Mouse (Mus musculus) embryonic facial prominence, embryonic 14.5 days (tissue): ENCODE measurements at regions not wholly inside any gene's neighbourhood (a gene's known extent, or its start where the extent isn't known, plus 50 kb on each side); places are given as distances from the start of the nearest gene placed in this dataset.

Experiments used
- ATAC-seq: fragments of 200-750 bp; cut with Nextera tagmentation; 2 replicates; pipeline ENCODE4 v1.8.0; 2017; ENCODE audit warnings: low read depth, moderate number of reproducible peaks, moderate TSS enrichment
- DNase-seq: peaks from one replicate; pipeline ENCODE4 v3.0.0-alpha.2; 2015; ENCODE audit warnings: low spot score
- H3K27ac ChIP-seq: fragments of 300-500 bp; sonication (generic); replicated peaks from 2 replicates; pipeline ENCODE4 v1.5.1; 2014; ENCODE audit warnings: low read depth, mild to moderate bottlenecking, low read length, moderate library complexity
- H3K27me3 ChIP-seq: fragments of 300-500 bp; sonication (generic); replicated peaks from 2 replicates; pipeline ENCODE4 v1.6.1; 2014; ENCODE audit warnings: low read length; ENCODE audit not compliant: control insufficient read depth, insufficient read depth
- H3K36me3 ChIP-seq: fragments of 300-500 bp; sonication (generic); 2 replicates; pipeline ENCODE4 v1.6.1; 2014; ENCODE audit warnings: low read length, mixed read lengths; ENCODE audit not compliant: control insufficient read depth, insufficient read depth
- H3K4me1 ChIP-seq: fragments of 300-500 bp; sonication (generic); 2 replicates; pipeline ENCODE4 v1.6.1; 2014; ENCODE audit warnings: antibody characterized with exemption, low read length; ENCODE audit not compliant: control insufficient read depth, insufficient read depth
- H3K4me2 ChIP-seq: fragments of 300-500 bp; sonication (generic); 2 replicates; pipeline ENCODE4 v1.6.1; 2014; ENCODE audit warnings: low read depth, mild to moderate bottlenecking, low read length, moderate library complexity, mixed read lengths
- H3K4me3 ChIP-seq: fragments of 300-500 bp; sonication (generic); 2 replicates; pipeline ENCODE4 v1.5.1; 2014; ENCODE audit warnings: low read depth, mild to moderate bottlenecking, low read length
- H3K9ac ChIP-seq: fragments of 300-500 bp; sonication (generic); 2 replicates; pipeline ENCODE4 v1.6.1; 2014; ENCODE audit warnings: low read depth, mild to moderate bottlenecking, low read length, moderate library complexity, mixed read lengths
- H3K9me3 ChIP-seq: fragments of 300-500 bp; sonication (generic); 2 replicates; pipeline ENCODE4 v1.6.1; 2016; ENCODE audit warnings: low read length; ENCODE audit not compliant: control insufficient read depth
- WGBS: fragments of 180-500 bp; shearing (Covaris S2); extraction: QIAGEN DNeasy Blood & Tissue Kit; methylation state at CpG from one replicate; pipeline ENCODE4 v1.1.7; 2014; 5-methylcytosine and 5-hydroxymethylcytosine counted together

- Histone ChIP-seq H3K27me3 (no peaks in the 10 kb centered on the region), H3K4me3 (no peak overlapping the region), H3K36me3 (no peaks in the 10 kb centered on the region), H3K27ac (no peak overlapping the region), H3K4me2 (no peak overlapping the region), H3K9me3 (no peaks in the 10 kb centered on the region), H3K4me1 (no peaks in the 10 kb centered on the region), H3K9ac (no peak overlapping the region)
- no peak for DNase-seq
- no peak for ATAC-seq
- 52% methylated on average over 3 of the region's 3 CpGs for WGBS
These were observed 969.7 kb upstream of the Sel1l start for GRCm38 (mm10) chr12:92818610-92819009.

DNA sequence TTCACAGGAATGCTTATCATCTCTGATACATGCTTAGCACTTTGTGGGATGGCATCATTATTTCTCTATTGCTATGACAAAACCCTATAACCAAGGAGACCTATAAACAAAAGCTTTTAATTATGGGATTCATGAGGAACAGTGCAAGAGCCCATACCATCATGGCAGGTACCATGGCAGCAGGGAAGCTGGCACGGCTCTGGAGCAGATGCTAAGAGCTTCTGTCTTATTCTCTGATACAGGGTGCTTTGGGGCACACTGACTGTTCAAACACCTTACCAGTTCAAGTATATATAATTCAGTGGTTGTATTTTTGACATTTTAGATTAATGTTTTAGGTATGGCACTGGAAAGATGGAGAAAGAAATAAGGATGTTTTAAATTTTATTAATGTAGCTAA lies 952.2 kb upstream of the Sel1l start:
- 89% methylated on average over 1 of the region's 1 CpGs for WGBS
- no peak for ATAC-seq
- no peak overlapping the region for H3K9ac ChIP-seq

GRCm38 (mm10) chr12:92783362-92783761 lies 934.4 kb upstream of the Sel1l start:
- Histone ChIP-seq H3K4me3 (no peak overlapping the region), H3K4me2 (no peak overlapping the region), H3K4me1 (no peaks in the 10 kb centered on the region), H3K27ac (no peak overlapping the region), H3K9me3 (no peaks in the 10 kb centered on the region), H3K36me3 (no peaks in the 10 kb centered on the region), H3K9ac (no peak overlapping the region), H3K27me3 (no peaks in the 10 kb centered on the region)
- no peak for DNase-seq
- no peak for ATAC-seq
- 74% methylated on average over 1 of the region's 1 CpGs for WGBS

More for the DNA sequence above, 952.2 kb upstream of the Sel1l start:
- Histone ChIP-seq H3K27me3 (no peaks in the 10 kb centered on the region), H3K27ac (no peak overlapping the region), H3K4me2 (no peak overlapping the region), H3K36me3 (no peaks in the 10 kb centered on the region), H3K9me3 (no peaks in the 10 kb centered on the region), H3K4me3 (no peak overlapping the region), H3K4me1 (no peaks in the 10 kb centered on the region)
- DNase-seq, result no peak

DNA sequence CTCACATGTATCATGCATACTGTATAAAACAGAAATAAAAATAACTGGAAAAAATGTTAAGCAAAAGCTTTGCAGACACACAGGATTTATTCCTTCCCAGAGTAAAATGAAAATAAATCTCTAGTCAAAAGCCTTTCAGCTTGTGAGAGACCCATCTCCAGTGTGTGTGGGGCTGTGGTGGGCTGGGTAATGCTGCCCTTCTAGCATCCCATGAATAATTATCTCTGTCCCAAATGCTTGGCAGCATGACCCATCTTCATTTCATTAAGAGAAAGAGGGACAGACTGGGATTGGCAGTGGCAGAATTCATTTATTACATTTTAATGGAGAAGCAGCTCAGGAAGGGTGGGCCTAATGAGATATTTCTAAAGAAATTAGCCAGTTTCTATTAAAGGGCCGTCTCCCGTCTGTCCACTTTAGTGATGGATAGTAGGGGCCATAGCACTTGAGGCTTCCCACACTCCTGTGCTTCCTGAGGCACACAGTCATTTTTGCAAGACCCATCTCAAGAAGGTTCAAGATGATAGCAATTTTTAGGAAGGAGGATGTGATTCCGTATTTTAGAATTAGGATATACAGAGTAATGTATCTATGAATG lies 930.8 kb upstream of the Sel1l start:
- DNase-seq (no peak), ATAC-seq (no peak)
- Histone ChIP-seq H3K4me3 (no peak overlapping the region), H3K36me3 (no peaks in the 10 kb centered on the region), H3K4me1 (no peaks in the 10 kb centered on the region), H3K9me3 (no peaks in the 10 kb centered on the region), H3K4me2 (no peak overlapping the region), H3K9ac (no peak overlapping the region), H3K27ac (no peak overlapping the region), H3K27me3 (no peaks in the 10 kb centered on the region)
- WGBS, result 85% methylated on average over 3 of the region's 3 CpGs

GRCm38 (mm10) chr12:92775668-92776067 lies 926.7 kb upstream of the Sel1l start:
- WGBS, result 57% methylated on average over 5 of the region's 5 CpGs
- no peak overlapping the region for H3K4me2 ChIP-seq
- ATAC-seq, result no peak
- H3K27me3 ChIP-seq, result no peaks in the 10 kb centered on the region
- H3K4me3 ChIP-seq, result no peak overlapping the region
- H3K9ac ChIP-seq, result no peak overlapping the region
- H3K9me3 ChIP-seq, result no peaks in the 10 kb centered on the region
- H3K4me1 ChIP-seq, result no peaks in the 10 kb centered on the region
- no peak for DNase-seq
- H3K27ac ChIP-seq, result no peak overlapping the region
- no peaks in the 10 kb centered on the region for H3K36me3 ChIP-seq

GRCm38 (mm10) chr12:92748576-92748975 lies 899.6 kb upstream of the Sel1l start:
- Histone ChIP-seq H3K4me1 (no peaks in the 10 kb centered on the region), H3K27me3 (no peaks in the 10 kb centered on the region), H3K4me3 (no peak overlapping the region), H3K36me3 (no peaks in the 10 kb centered on the region), H3K9me3 (no peaks in the 10 kb centered on the region), H3K4me2 (no peak overlapping the region), H3K27ac (no peak overlapping the region), H3K9ac (no peak overlapping the region)
- 83% methylated on average over 1 of the region's 1 CpGs for WGBS
- DNase-seq, result no peak
- ATAC-seq, result no peak

DNA sequence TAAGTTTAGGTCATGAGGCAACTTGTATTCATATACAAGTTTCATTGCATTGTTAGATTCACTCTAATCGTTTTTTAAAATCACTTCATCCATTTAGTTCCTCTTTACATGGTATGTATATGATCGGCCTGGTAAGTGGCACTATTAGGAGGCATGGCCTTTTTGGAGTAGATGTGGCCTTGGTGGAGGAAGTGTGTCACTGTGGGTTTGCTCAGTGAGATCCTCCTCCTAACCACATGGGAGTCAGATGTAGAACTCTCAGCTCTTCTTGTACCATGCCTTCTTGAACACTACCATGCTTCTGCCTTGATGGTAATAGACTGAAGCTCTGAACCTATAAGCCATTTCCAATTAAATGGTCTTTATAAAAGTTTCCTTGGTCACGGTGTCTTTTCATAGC lies 891.9 kb upstream of the Sel1l start:
- WGBS, result 81% methylated on average over 3 of the region's 3 CpGs

DNA sequence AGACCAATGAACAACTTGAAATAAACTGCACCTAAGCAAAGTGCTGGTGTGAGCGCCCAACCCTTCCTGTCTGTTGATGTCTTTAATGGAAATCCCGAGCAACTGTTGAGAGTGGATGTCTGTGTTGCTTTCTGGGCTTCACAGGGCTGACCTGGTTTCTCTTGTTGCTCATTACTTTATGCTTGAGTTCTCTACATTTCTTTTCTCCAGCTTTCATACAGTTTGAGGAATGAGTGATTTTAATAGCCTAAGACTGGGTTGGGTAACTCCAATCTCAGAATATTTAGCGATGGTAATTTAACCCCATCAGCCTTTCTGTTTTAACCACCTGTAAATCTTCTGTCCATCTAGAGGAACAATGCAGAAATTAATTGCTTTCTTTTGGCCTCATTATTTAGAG lies 890.2 kb upstream of the Sel1l start:
- whole genome bisulfite sequencing, result 85% methylated on average over 3 of the region's 3 CpGs
- no peaks in the 10 kb centered on the region for H3K36me3 ChIP-seq
- no peaks in the 10 kb centered on the region for H3K4me1 ChIP-seq
- H3K4me3 ChIP-seq, result no peak overlapping the region
- no peak overlapping the region for H3K4me2 ChIP-seq
- no peak for DNase-seq
- H3K27me3 ChIP-seq, result no peaks in the 10 kb centered on the region
- no peak overlapping the region for H3K27ac ChIP-seq
- ATAC-seq, result no peak
- no peak overlapping the region for H3K9ac ChIP-seq
- no peaks in the 10 kb centered on the region for H3K9me3 ChIP-seq

More for the DNA sequence above, 891.9 kb upstream of the Sel1l start:
- Histone ChIP-seq H3K9ac (no peak overlapping the region), H3K27ac (no peak overlapping the region), H3K4me1 (no peaks in the 10 kb centered on the region), H3K27me3 (no peaks in the 10 kb centered on the region), H3K4me2 (no peak overlapping the region), H3K9me3 (no peaks in the 10 kb centered on the region), H3K4me3 (no peak overlapping the region), H3K36me3 (no peaks in the 10 kb centered on the region)
- DNase-seq (no peak), ATAC-seq (no peak)

- Histone ChIP-seq H3K9ac (no peak overlapping the region), H3K36me3 (no peaks in the 10 kb centered on the region), H3K27me3 (no peaks in the 10 kb centered on the region), H3K9me3 (no peaks in the 10 kb centered on the region), H3K27ac (no peak overlapping the region), H3K4me3 (no peak overlapping the region), H3K4me1 (no peaks in the 10 kb centered on the region), H3K4me2 (no peak overlapping the region)
- peak; percentile 10 for DNase-seq
- ATAC-seq, result no peak
- 70% methylated on average over 12 of the region's 12 CpGs for WGBS
These were observed 888.8 kb upstream of the Sel1l start for GRCm38 (mm10) chr12:92737623-92738370.
